Mouse (Mus musculus): ENCODE data around the gene Nmrk1.

Gene Nmrk1

DNA sequence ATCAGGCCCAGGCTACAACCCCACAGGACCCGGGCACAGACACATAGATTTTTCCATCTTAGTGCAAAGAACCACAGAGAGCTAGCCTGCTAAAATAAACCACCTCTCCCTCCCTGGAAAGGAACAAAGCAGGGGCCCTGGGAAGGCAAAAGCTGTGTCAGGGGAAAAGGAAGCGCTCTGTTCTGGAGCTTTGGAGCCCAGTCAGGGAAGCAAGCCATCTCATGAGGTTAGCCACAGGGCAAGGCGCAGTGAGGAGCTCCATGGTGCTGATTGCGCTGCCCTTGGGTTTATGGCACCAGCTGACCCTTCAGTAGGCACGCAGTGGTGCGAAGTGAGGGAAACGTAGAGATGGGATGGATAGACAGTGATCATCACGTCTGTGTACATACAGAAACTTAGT lies 22.6 kb downstream of the Nmrk1 start:
- DNase-seq (ENCODE audit: low spot score): no peak

DNA sequence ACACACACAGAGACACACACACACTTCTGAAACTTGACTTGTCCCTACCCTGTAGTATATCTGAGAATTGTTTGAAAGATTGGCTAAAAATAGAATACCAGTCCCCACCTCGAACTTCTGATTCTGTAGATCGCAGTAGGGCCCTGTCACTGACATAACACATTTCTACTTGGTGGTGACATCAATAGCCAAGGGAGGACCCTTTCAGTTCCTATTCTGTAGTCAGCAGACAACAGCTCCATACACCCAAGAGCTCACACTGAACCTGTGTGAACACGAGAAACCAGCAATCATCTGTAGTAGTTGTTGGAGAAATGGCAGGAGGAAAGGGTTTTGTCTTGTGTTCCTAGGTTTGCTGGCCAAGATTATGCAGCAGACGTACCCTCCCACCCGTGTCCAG lies 23.2 kb downstream of the Nmrk1 start:
- no peak for DNase-seq (ENCODE audit: low spot score)

DNA sequence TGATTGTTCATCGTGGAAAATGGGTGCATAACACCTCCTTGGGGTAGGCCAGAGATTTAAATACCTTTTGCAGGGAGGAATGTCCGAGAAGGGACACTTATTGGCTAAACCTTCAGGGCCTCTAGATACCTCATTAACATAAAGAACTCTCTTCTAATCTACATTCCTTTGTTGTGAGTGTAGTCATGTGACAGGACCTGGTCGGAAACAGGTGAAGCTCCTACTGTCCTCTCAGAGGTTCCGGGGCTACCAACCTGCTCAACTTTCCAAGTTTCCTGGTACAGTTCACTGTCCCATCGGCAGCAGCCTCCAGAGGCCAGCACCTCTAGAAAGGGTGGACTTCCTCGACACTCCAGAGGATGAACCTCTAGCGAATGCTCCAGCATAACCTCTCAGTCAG lies 24.2 kb downstream of the Nmrk1 start:
- no peak for DNase-seq (ENCODE audit: low spot score)

DNA sequence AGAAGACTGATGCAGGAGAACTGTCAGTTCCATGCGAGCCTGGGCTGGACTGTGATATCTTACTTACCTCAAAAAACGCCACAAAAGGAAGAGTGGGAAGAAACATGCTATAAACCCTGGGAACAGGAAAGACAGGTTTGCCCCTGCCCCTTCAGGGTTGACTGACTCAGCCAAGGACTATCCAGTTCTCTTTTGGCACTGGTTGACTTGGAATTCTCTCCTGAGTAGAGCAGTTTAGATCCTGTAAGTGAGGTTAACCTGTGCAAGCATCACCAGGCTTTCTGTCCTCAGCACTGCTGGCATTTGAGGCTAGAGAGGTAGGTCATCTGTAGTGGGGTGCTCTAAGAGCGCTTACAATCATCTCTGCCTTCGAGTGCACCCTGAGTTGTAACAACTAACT lies 26.7 kb downstream of the Nmrk1 start:
- no peak for DNase-seq (ENCODE audit: low spot score)

DNA sequence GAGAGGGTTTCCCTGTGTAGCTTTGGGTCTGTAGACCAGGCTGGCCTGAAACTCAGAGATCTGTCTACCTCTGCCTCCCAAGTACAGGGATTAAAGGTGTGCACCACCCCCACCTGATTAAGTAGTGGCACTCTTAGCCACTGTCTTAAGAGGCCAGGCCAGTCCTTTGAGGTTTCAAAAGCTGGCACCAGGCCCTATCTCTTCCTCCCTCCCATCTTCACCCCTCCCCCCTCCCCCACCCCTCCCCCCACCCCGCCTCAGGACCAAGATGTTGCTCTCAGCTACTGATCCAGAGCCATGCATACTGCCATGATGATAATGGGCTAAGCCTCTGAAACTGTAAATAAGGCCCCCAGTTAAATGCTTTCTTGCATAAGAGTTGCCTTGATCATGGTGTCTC lies 27.6 kb downstream of the Nmrk1 start:
- DNase-seq (ENCODE audit: low spot score): no peak

DNA sequence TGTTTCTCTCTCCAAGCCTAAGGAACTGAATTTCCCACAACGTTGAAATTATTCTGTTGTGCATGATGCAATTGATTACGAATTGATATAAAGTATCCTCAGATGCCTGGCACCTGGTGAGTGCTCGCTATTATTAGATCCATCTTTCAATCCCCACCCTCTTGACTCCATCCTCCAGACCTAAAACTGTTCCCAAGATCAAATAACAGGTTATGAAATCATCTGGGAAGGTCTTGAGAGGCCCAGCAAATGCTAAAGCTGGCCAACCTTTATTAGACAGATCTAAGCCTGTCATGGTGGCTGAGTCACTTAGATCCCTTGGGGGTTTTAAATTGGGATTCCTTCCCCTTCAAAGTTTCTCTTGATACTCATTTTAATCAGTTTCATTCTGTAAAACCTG lies 28.7 kb downstream of the Nmrk1 start:
- DNase-seq (ENCODE audit: low spot score): no peak

DNA sequence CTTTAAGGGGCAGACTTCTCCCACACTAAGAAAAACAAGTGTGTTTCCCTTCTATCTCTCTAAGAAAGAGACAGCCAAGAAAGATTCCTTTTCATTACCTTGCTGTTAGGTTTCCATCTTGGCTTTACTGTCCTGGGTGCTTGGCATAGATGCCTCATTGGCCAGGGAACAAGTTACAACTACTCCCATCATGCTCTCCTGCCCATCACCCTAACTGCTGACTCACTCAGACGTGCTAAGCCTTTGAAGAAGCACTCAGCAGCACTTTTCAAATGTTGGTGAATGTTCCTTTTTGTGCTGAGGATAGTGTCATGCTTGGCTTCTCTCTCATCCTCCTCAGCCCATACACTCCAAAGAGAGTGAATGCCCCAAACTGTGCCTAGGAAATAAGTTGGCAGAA lies 29.9 kb downstream of the Nmrk1 start:
- DNase-seq (ENCODE audit: low spot score): no peak

DNA sequence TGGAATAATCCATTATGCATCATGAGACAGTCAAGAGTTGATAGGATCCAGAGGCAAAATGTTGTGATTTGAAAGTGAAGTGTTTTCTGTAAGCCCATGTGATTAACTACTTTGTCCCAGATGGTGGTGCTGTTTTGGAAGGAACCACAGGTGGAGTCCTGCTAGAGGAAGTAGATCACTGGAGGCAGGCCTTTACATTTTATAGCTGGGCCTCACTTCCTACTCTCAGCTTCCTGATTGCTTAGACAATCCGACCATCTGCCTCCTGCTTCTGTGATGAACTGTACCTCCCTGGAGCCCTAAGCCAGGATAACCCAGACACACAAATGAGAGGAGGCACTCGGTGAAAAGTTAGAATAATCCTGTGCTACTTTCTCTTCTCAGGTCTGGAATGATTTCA lies 32.2 kb downstream of the Nmrk1 start:
- no peak for DNase-seq (ENCODE audit: low spot score)

DNA sequence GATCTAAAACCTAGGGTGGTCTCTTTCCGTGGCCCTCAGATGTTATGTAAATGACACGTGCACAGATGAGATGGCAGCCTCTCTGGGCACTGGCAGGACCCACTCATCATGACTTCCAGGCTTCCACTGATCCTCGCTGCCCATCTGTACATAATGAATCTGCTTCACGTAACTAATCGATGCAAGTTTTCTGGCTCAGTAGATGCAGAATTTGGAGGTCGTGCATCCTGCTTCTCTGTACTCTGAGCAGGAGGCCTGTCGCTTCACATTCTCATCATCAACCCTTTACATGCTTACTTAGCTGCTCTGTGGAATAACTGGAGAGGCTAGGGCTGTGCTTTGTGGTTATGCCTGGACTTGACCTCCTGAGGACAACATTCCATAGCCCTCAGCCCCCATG lies 35.2 kb downstream of the Nmrk1 start:
- no peak for DNase-seq (ENCODE audit: low spot score)

DNA sequence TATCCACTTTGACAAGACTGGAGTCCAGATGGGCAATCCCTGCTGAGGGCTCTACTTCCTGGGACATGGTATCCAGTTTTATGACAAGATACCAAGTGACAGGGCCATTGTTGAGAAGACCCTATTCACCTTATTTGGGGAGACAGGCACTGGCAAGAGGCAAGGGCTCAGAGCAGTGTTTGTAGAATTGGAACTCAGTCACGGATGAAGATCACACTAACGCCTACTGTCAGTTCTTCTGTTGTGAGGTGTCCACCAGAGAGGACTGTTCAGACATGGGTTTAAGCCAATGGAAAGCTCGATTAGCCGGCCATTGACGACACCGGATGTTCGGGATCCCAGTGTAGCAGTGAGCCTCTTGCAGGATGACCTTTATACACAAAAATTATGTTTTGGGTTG lies 37.8 kb downstream of the Nmrk1 start:
- no peak for DNase-seq (ENCODE audit: low spot score)

DNA sequence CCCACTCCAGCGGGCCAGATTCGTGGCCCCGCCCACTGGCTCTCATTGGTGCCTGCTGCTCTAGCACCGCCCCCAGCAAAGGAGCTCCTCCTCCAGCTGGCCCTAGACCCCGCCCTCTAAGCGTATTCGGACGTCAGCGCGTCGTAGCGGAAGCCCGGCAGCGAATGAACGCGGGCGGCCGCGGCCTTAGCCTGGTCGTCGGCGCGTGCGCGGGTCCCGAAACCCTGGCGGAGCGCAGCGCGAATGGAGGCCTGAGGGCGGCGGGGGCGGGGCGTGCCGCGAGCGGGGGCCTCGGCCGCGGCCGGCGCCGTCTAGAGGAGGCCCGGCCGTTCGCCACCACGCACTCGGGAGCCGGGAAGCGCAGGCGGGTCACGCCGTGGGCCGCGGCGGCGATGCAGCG lies 38.9 kb downstream of the Nmrk1 start, which contains the start of gene Carnmt1:
TSS of gene Carnmt1 (plus strand) at position 157 of the 400 bp plus-strand sequence.
- DNase-seq (ENCODE audit: low spot score): peak; percentile 99

DNA sequence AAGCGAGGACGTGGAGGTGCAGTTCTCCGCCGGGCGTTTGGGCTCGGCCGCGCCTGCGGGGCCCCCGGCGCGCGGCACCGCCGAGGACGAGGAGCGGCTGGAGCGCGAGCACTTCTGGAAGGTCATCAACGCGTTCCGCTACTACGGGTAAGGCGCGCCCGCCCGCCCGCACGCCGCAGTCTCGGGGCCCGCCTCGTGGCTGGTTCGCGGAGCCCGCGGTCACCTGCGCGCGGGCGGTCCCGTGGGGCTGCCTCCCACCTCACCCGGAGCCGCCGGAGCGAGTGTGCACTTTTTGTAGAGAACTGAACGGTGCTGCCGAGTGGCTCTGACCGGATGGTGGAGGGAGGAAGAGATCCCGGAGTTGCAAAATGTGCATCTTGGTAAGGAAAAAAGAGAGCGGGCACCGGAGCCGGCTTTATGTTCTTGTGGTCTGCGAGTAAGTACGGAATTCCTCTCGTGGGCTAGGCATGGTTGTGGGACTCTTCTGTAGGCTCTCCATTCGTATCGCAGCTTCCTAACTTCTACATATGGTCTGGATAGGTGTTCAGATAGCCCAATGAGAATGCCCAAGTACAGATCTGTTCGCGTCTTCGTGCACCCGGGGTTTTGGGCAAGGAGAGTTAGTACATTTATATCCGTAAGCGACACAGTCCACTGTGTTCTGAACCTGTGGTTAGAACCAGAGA lies 39.4 kb downstream of the Nmrk1 start:
- DNase-seq (ENCODE audit: low spot score): no peak

DNA sequence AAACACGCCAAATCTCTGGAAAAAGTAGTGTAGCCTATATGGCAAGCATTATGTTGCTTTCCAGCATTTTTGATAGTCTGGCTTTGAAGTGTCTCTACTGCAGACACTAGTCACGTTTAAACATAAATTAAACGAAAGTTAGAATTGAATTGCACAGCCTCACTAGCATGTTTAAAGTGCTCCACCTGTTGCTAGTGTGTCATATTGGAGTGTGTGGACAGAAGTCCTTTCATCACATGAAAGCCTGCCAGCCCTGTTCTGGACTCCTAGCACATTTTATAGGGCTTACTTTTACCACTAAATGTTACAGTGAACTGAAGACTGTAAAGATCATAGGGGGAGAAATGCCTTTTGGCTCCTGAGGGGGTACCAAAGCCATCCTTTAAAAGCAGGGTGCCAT lies 40.7 kb downstream of the Nmrk1 start:
- DNase-seq (ENCODE audit: low spot score): no peak

DNA sequence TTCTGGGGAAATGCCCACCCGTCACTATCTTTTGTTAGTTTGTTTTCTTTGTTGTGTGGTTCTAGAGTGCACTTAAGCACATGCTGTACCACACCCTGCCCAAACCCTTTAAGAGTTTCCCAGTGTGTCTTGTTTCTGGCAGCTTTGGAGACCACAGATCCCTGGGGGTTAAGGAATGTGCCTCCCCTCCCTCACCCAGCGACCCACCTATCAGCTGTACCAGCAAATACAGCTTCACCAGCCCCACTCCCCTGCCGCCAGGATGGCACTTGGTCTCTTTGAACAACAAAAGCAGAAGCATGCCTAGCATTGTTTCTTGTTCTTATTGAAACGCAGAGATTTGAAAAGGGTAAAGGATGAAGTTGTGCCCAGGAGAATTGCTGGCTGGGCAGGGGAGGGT lies 41.4 kb downstream of the Nmrk1 start:
- DNase-seq (ENCODE audit: low spot score): no peak

DNA sequence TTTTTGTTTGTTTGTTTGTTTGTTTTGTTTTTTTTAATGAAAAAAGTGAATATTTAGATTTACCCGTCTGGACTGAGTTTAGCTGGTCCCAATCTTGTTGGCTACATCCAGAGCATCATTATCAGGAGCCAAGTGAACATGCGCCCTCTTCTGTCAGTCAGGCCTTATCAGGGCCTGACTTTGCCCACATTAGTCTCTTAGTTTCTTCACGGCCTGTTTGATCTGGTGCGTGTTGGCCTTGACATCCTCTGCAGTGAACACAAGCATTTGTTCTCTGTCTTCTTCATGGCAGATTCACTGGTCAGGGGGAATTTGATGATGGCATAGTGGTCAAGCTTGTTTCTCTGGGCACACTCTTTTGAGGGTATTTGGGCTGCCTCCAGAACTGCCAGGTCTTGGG lies 50.4 kb downstream of the Nmrk1 start:
- DNase-seq (ENCODE audit: low spot score): no peak

DNA sequence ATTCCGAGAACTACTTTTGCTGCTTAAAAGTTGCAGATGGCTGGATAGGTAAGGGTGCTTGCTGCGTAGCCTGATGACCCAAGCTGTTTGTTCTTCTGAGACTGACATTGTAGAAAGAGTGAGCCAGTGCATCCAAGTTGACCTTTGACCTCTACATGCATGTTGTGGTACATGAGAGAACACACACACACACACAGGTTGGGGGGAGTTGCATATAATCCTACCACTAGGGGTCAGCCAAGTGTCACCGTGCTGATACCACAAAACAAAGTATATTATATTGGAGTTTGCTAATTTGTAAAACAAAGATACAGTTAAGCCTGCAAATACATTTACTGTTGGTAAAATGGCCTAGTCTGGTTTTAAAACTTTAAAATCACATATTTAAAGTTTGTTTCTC lies 55.8 kb downstream of the Nmrk1 start:
- DNase-seq (ENCODE audit: low spot score): peak; percentile 58

DNA sequence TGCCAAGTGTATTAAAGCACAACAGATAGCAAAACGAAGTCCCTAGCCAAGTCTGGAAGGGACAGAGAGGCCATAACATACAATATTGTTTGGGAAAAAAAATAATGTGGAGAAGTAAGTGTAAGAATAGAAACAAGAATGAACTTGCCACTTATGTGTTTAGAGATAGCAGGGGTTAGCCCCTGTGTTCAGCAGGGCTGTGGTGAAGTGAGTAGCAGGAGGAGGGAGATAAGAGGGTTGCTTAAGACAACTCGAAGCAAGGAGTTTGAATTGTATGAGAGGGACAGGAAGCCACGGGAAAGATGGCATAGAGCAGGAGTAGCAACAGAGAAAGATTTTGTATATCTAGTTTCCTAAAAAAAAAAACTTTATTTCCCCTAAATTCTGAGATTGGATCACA lies 60.4 kb downstream of the Nmrk1 start:
- DNase-seq (ENCODE audit: low spot score): no peak

DNA sequence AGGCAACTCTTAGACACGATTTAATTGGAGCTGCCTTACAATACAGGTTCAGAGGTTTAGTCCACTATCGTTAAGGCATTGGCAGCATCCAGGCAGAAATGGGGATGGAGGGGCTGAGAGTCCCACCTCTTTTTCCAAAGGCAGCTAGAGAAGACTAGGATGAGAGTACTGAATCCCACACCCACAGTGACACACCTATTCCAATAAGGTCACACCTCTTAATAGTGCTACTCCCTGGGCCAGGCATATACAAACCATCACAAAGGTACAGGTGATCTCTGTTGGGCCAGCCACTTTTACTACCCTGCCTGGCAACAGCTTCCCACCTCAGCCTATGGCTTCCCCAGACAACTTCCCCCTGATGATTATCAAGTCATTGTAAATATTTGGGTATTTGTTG lies 61.0 kb downstream of the Nmrk1 start:
- DNase-seq (ENCODE audit: low spot score): no peak

DNA sequence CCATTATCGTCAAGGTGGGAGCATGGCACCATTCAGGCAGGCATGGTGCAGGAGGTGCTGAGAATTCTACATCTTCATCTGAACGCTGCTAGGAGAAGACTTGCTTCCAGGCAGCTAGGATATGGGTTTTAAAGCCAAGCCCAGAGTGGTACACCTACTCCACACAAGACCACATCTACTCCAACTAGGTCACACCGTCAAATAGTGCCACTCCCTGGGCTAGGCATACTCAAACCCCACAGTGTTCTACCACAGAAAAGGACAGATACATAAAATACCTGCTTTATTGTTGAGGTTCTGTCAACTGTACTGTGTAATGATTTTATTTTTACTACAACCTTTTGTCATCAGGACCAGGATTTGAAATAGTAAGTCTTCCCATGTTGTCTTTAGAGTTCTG lies 63.4 kb downstream of the Nmrk1 start:
- DNase-seq (ENCODE audit: low spot score): no peak

DNA sequence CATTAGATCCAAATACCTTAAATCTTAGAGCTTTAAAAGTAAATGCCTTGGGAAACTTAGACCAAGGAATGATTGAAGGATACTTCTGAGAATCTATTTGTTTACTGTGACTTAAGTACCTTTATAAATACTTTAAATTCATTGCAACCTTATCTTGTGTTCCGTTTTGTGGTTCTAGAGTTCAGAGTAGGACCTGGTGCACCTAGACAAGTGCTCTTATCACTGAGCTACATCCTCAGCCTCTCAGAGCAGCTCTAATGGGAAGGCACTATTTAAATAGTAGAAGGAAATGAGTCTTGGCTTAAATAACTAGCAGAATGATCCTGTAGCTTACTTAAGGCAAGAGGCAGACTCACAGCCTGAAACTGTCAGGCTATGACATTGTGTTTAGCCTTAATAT lies 63.8 kb downstream of the Nmrk1 start:
- no peak for DNase-seq (ENCODE audit: low spot score)

Data from lung, postnatal 25 days (tissue).